Mouse (Mus musculus): ENCODE results near the gene Prim1.

DNA sequence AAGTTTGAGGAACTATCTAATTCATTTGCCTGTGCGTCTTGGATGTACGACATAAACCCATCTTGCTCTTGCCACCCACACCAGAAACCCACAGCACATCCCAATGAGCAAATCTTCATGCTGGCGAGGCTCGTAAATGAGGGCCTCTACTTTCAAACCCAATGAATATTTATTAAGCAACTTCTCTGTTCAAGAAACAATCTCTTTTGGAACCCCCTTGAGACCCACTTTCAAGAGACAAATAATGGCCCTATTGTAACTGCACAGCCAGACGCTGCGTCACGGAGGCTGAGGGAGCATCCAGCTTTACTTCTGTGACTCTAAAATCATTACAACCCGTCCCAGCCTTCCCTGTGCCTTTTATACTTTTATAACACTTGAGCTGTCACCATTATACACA lies 29.4 kb upstream of the Prim1 start:
- TF ChIP-seq CTCF (IDR thresholded peaks at IDR 0.05) (no peak), EP300 (IDR thresholded peaks at IDR 0.05) (no peak)

Measured in lung, postnatal 0 days (tissue).